Mouse (Mus musculus): Measurements from ENCODE around the gene Ikbip. TPM values are rescaled to one million over a fixed set of nuclear protein-coding genes. Genes with fewer than 3 reads are reported as not detected.
A peak's percentile ranks its signal among the peaks of the same experiment; 100 is the strongest.

Ikbip gene
- total and polyA plus RNA-seq, 2 experiments from 2014 or later: 21.1 to 31.0 TPM

- 86% methylated on average over 12 of the region's 12 CpGs for WGBS
- no peaks in the 10 kb centered on the region; the same call in 1 of the 2 replicates for H3K4me1 ChIP-seq (ENCODE audit: control insufficient read depth, insufficient read depth)
- TF ChIP-seq CTCF (IDR thresholded peaks at IDR 0.05; ENCODE audit: low read depth): no peak
- no peak overlapping the region for H3K4me2 ChIP-seq (ENCODE audit: low read depth, low read length)
- no peaks in the 10 kb centered on the region for H3K9me3 ChIP-seq (replicated peaks; ENCODE audit: control insufficient read depth, low read length)
- H3K9ac ChIP-seq (replicated peaks; ENCODE audit: low read depth, low read length): no peak overlapping the region
- ATAC-seq (ENCODE audit: insufficient read depth, low read depth) (no peak), DNase-seq (ENCODE audit: low spot score) (no peak)
- H3K4me3 ChIP-seq (ENCODE audit: low read depth, low read length): no peak overlapping the region
- H3K27me3 ChIP-seq (ENCODE audit: control insufficient read depth, insufficient read depth, low read length): no peaks in the 10 kb centered on the region
- no peak overlapping the region for H3K27ac ChIP-seq (ENCODE audit: low read depth)
- peaks cover 85% of the 10 kb centered on the region for H3K36me3 ChIP-seq (replicated peaks; ENCODE audit: control insufficient read depth, insufficient read depth, low read length)
Observed at GRCm38 (mm10) chr10:91116958-91117357, 34.2 kb downstream of the Ikbip start.

- DNase-seq (ENCODE audit: low spot score): no peak
- H3K27ac ChIP-seq (ENCODE audit: low read depth): peak overlapping the region; percentile 98
- ATAC-seq (ENCODE audit: insufficient read depth, low read depth): no peak
Observed at GRCm38 (mm10) chr10:91122646-91123045, 39.9 kb downstream of the Ikbip start.

GRCm38 (mm10) chr10:91123281-91123827 is 40.6 kb downstream of the Ikbip start:
- H3K4me1 ChIP-seq (ENCODE audit: control insufficient read depth, insufficient read depth): peaks cover 9% of the 10 kb centered on the region; the same call in 1 of the 2 replicates
- H3K4me3 ChIP-seq (ENCODE audit: low read depth, low read length): peak overlapping the region; percentile 88
- DNase-seq (ENCODE audit: low spot score): peak; percentile 35
- H3K27ac ChIP-seq (ENCODE audit: low read depth): peak overlapping the region; percentile 98
- under 1% methylated on average over 39 of the region's 44 CpGs for WGBS
- H3K9me3 ChIP-seq (replicated peaks; ENCODE audit: control insufficient read depth, low read length): no peaks in the 10 kb centered on the region
- H3K4me2 ChIP-seq (ENCODE audit: low read depth, low read length): peak overlapping the region; percentile 69
- ATAC-seq (ENCODE audit: insufficient read depth, low read depth): peak; percentile 60
- H3K27me3 ChIP-seq (ENCODE audit: control insufficient read depth, insufficient read depth, low read length): no peaks in the 10 kb centered on the region
- TF ChIP-seq EP300 (IDR thresholded peaks at IDR 0.05; ENCODE audit: low read depth): 0 out of 2 replicates have a peak, but pooled peaks have one; percentile 11
- no peak for TF ChIP-seq CTCF (IDR thresholded peaks at IDR 0.05; ENCODE audit: low read depth)
- peaks cover 36% of the 10 kb centered on the region for H3K36me3 ChIP-seq (replicated peaks; ENCODE audit: control insufficient read depth, insufficient read depth, low read length)
- H3K9ac ChIP-seq (replicated peaks; ENCODE audit: low read depth, low read length): peak overlapping the region; percentile 98

More at GRCm38 (mm10) chr10:91122646-91123045, 39.9 kb downstream of the Ikbip start:
- TF ChIP-seq CTCF (IDR thresholded peaks at IDR 0.05; ENCODE audit: low read depth) (no peak), EP300 (IDR thresholded peaks at IDR 0.05; ENCODE audit: low read depth) (no peak)
- Histone ChIP-seq H3K4me2 (ENCODE audit: low read depth, low read length) (peak overlapping the region; percentile 69), H3K4me1 (ENCODE audit: control insufficient read depth, insufficient read depth) (peaks cover 9% of the 10 kb centered on the region; the same call in 1 of the 2 replicates), H3K27me3 (ENCODE audit: control insufficient read depth, insufficient read depth, low read length) (no peaks in the 10 kb centered on the region), H3K4me3 (ENCODE audit: low read depth, low read length) (peak overlapping the region; percentile 88), H3K9me3 (replicated peaks; ENCODE audit: control insufficient read depth, low read length) (no peaks in the 10 kb centered on the region), H3K36me3 (replicated peaks; ENCODE audit: control insufficient read depth, insufficient read depth, low read length) (peaks cover 43% of the 10 kb centered on the region), H3K9ac (replicated peaks; ENCODE audit: low read depth, low read length) (peak overlapping the region; percentile 98)
- 5% methylated on average over 6 of the region's 6 CpGs for WGBS

GRCm38 (mm10) chr10:91123828-91124822 is 41.4 kb downstream of the Ikbip start, which contains the start of gene Slc25a3:
Gene Slc25a3 (minus strand): TSS chr10:91124059.
- ATAC-seq (ENCODE audit: insufficient read depth, low read depth) (peak; percentile 98), DNase-seq (ENCODE audit: low spot score) (peak; percentile 96)
- Histone ChIP-seq H3K4me2 (ENCODE audit: low read depth, low read length) (peak within 1 kb of the TSS; percentile 69), H3K9me3 (replicated peaks; ENCODE audit: control insufficient read depth, low read length) (no peaks in the 10 kb centered on the region), H3K4me3 (ENCODE audit: low read depth, low read length) (peak within 1 kb of the TSS; percentile 88), H3K9ac (replicated peaks; ENCODE audit: low read depth, low read length) (peak within 1 kb of the TSS; percentile 98), H3K27me3 (ENCODE audit: control insufficient read depth, insufficient read depth, low read length) (no peaks in the 10 kb centered on the region), H3K4me1 (ENCODE audit: control insufficient read depth, insufficient read depth) (peaks cover 9% of the 10 kb centered on the region; the same call in 1 of the 2 replicates), H3K36me3 (replicated peaks; ENCODE audit: control insufficient read depth, insufficient read depth, low read length) (peaks cover 28% of the 10 kb centered on the region), H3K27ac (ENCODE audit: low read depth) (peak within 1 kb of the TSS; percentile 98)
- TF ChIP-seq EP300 (IDR thresholded peaks at IDR 0.05; ENCODE audit: low read depth): peak; percentile 7; the same call in 1 of the 2 replicates
- TF ChIP-seq CTCF (IDR thresholded peaks at IDR 0.05; ENCODE audit: low read depth): no peak
- WGBS: 6% methylated on average over 59 of the region's 59 CpGs

GRCm38 (mm10) chr10:91126618-91127355 is 44.0 kb downstream of the Ikbip start:
- Histone ChIP-seq H3K27me3 (ENCODE audit: control insufficient read depth, insufficient read depth, low read length) (no peaks in the 10 kb centered on the region), H3K4me1 (ENCODE audit: control insufficient read depth, insufficient read depth) (peaks cover 9% of the 10 kb centered on the region; the same call in 1 of the 2 replicates), H3K9me3 (replicated peaks; ENCODE audit: control insufficient read depth, low read length) (no peaks in the 10 kb centered on the region), H3K9ac (replicated peaks; ENCODE audit: low read depth, low read length) (no peak overlapping the region), H3K27ac (ENCODE audit: low read depth) (peak overlapping the region; percentile 82), H3K4me2 (ENCODE audit: low read depth, low read length) (no peak overlapping the region), H3K4me3 (ENCODE audit: low read depth, low read length) (no peak overlapping the region), H3K36me3 (replicated peaks; ENCODE audit: control insufficient read depth, insufficient read depth, low read length) (peaks cover 5% of the 10 kb centered on the region; the same call in 1 of the 2 replicates)
- WGBS: 31% methylated on average over 10 of the region's 10 CpGs
- DNase-seq (ENCODE audit: low spot score) (peak; percentile 49), ATAC-seq (ENCODE audit: insufficient read depth, low read depth) (no peak)
- no peak for TF ChIP-seq EP300 (IDR thresholded peaks at IDR 0.05; ENCODE audit: low read depth)
- TF ChIP-seq CTCF (IDR thresholded peaks at IDR 0.05; ENCODE audit: low read depth): no peak

All from heart, postnatal 0 days (tissue).